Mouse (Mus musculus) embryonic facial prominence, embryonic 13.5 days (tissue): ENCODE measurements around the gene Tspan1. TPM values are rescaled to one million over a fixed set of nuclear protein-coding genes. Genes with fewer than 3 reads are reported as not detected.

ENCODE experiments used
- ATAC-seq: fragments of 200-750 bp; cut with Nextera tagmentation; 2 replicates; pipeline ENCODE4 v1.8.0; 2017; ENCODE audit warnings: low read depth; ENCODE audit not compliant: insufficient number of reproducible peaks, insufficient read depth, low FRiP score, low TSS enrichment
- H3K27ac ChIP-seq: fragments of 300-500 bp; sonication (generic); 2 replicates; pipeline ENCODE4 v1.5.1; 2015; ENCODE audit warnings: moderate library complexity, mild to moderate bottlenecking, inconsistent platforms
- H3K27me3 ChIP-seq: fragments of 300-500 bp; sonication (generic); 2 replicates; pipeline ENCODE4 v1.6.1; 2015; ENCODE audit warnings: mild to moderate bottlenecking, inconsistent platforms
- H3K36me3 ChIP-seq: fragments of 300-500 bp; sonication (generic); 2 replicates; pipeline ENCODE4 v1.6.1; 2015; ENCODE audit warnings: mild to moderate bottlenecking, inconsistent platforms
- H3K4me1 ChIP-seq: fragments of 300-500 bp; sonication (generic); 2 replicates; pipeline ENCODE4 v1.6.1; 2015; ENCODE audit warnings: inconsistent platforms
- H3K4me2 ChIP-seq: fragments of 300-500 bp; sonication (generic); 2 replicates; pipeline ENCODE4 v1.6.1; 2015; ENCODE audit warnings: moderate library complexity, mild to moderate bottlenecking, inconsistent platforms
- H3K4me3 ChIP-seq: fragments of 300-500 bp; sonication (generic); 2 replicates; pipeline ENCODE4 v1.5.1; 2015; ENCODE audit warnings: mild to moderate bottlenecking, inconsistent platforms
- H3K9ac ChIP-seq: fragments of 300-500 bp; sonication (generic); 2 replicates; pipeline ENCODE4 v1.6.1; 2015; ENCODE audit warnings: mild to moderate bottlenecking, inconsistent platforms
- H3K9me3 ChIP-seq: fragments of 300-500 bp; sonication (generic); 2 replicates; pipeline ENCODE4 v1.6.1; 2016; ENCODE audit warnings: inconsistent platforms
- WGBS: fragments of 180-500 bp; shearing (Covaris S2); methylation state at CpG from one replicate; pipeline ENCODE4 v1.1.7; 2015; ENCODE audit warnings: mixed read lengths; 5-methylcytosine and 5-hydroxymethylcytosine counted together
- polyA plus RNA-seq: library from polyadenylated mRNA; unstranded; fragments of >200 nt; fragmentation: Nextera tagmentation; extraction: Ambion mirVana; gene quantifications from 2 replicates; pipeline ENCODE4 v1.2.1, GENCODE M21; 2015

The Tspan1 gene
- polyA plus RNA-seq, 1 experiment from 2014 or later, result 1.0 TPM

DNA sequence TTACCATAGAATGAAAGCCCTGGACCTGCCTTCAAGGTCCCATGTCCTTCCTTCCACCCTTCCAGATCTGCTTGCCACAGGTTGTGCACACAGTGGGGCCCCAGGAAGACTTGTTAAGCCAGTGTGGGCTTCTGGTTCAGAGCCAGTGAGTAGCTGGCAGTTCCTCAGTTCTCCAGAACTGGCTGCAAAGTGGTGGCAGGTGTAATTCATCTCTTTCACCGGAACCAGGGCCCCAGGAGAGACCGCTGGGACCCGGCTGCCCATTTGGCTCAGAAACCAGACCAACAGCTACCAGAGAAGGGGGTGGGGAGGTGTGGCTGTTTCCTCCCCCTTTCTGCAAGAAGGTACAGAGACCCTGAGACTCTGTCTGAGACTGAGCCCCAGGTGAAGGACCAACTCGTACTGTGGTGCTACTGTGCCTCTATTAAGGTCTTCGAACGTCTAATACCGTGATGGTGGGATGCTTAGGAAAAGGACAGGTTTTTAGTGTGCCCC lies 24.0 kb downstream of the Tspan1 start:
- Histone ChIP-seq H3K4me2 (peak overlapping the region; percentile 91), H3K4me1 (peaks cover 14% of the 10 kb centered on the region), H3K27ac (no peak overlapping the region), H3K27me3 (peaks cover 6% of the 10 kb centered on the region; the same call in 1 of the 2 replicates), H3K4me3 (peak overlapping the region; percentile 71), H3K9me3 (no peaks in the 10 kb centered on the region), H3K9ac (peak overlapping the region; percentile 83), H3K36me3 (no peaks in the 10 kb centered on the region)
- WGBS, result 7% methylated on average over 7 of the region's 7 CpGs
- ATAC-seq, result no peak

DNA sequence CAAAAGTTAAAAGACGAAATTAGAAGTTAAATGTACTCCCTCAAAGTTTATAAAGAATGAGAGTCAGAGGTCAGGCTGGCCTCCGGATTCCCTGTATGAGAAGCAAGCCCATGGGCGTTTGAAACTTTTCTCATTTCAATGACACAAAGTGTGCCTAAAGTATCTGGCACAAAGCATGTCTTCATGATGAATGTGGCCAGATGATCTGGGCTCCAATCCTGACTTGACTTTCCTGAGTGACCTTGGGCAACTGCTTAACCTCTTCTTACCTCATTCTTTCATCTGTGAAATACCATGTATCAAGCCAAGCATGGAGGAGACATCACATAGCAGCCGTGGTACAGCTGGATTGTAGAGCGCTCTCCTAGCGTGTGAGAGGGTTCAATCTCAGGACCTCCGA lies 25.1 kb downstream of the Tspan1 start:
- H3K36me3 ChIP-seq, result 0 out of 2 replicates have a peak, but pooled peaks cover 2% of the 10 kb centered on the region
- H3K4me3 ChIP-seq, result no peak overlapping the region
- no peak overlapping the region for H3K27ac ChIP-seq
- H3K9me3 ChIP-seq, result no peaks in the 10 kb centered on the region
- H3K27me3 ChIP-seq, result peaks cover 6% of the 10 kb centered on the region; the same call in 1 of the 2 replicates
- WGBS, result 81% methylated on average over 7 of the region's 7 CpGs
- no peak for ATAC-seq
- H3K4me1 ChIP-seq, result peaks cover 14% of the 10 kb centered on the region
- H3K9ac ChIP-seq, result no peak overlapping the region
- no peak overlapping the region for H3K4me2 ChIP-seq

DNA sequence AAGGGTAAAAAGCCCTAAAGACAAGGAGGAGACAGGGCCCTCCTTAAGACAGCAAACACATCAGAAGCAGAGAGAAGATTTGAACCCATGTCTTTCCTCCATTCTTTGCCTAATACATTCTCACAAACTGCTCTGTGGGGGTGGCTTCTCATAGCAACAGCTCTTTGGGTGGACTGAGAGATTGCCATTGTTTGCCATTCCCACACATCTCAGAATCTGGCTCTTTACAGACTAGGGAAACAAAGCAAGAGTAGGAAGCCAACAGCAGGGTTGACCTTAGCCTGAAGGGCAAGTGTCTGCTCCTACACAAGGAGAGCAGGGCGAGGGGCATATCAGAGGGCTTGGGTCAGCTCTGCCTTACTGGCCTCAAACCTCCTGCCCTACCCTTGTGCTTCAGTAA lies 25.7 kb downstream of the Tspan1 start:
- Histone ChIP-seq H3K27me3 (peaks cover 6% of the 10 kb centered on the region; the same call in 1 of the 2 replicates), H3K9me3 (no peaks in the 10 kb centered on the region), H3K27ac (no peak overlapping the region)

DNA sequence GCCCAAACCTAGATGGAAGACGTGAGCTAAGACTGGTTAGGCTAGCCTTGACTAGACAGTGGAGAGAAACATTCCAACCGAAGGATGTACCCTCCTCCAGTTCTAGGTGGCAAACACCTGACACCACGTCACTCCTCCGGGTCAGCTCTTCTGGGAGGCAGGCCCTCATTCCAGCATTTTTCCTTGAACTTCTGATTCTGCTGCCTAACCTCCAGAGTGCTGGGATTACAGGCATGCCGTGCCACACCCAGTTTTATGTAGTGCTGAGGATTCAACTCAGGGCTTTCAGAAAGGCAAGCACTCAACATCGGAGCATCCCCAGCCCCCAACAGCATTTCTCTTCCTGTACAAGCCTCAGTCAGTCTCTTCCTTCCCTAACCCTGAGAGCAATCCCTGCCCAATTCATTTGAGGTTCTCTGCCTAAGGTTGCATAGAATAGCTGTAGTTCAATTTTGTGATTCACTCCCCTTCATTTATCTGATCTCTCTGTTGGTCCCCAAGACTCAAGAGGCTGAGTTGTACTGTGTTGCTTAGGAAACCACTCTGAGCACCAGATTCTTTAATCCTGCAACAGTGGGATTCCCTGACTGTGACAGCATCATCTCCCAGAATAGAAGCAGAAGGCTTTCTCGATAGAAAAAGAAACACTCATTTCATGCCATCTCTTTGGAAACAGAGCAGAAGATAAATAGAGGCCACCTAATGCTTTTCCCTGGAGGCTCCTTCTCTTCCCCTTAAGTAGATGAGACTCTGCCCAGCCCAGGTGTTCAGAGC lies 26.4 kb downstream of the Tspan1 start:
- Histone ChIP-seq H3K27ac (no peak overlapping the region), H3K4me3 (no peak overlapping the region), H3K27me3 (peaks cover 6% of the 10 kb centered on the region; the same call in 1 of the 2 replicates), H3K9me3 (no peaks in the 10 kb centered on the region), H3K4me2 (no peak overlapping the region), H3K4me1 (peaks cover 14% of the 10 kb centered on the region), H3K36me3 (0 out of 2 replicates have a peak, but pooled peaks cover 8% of the 10 kb centered on the region), H3K9ac (no peak overlapping the region; the same call in 1 of the 2 replicates)
- WGBS, result 78% methylated on average over 7 of the region's 7 CpGs
- ATAC-seq, result no peak

More for the DNA sequence above, 25.7 kb downstream of the Tspan1 start:
- H3K9ac ChIP-seq, result no peak overlapping the region; the same call in 1 of the 2 replicates
- 0 out of 2 replicates have a peak, but pooled peaks cover 5% of the 10 kb centered on the region for H3K36me3 ChIP-seq
- H3K4me3 ChIP-seq, result no peak overlapping the region
- ATAC-seq, result no peak
- H3K4me2 ChIP-seq, result no peak overlapping the region
- 80% methylated on average over 1 of the region's 1 CpGs for WGBS
- H3K4me1 ChIP-seq, result peaks cover 14% of the 10 kb centered on the region

DNA sequence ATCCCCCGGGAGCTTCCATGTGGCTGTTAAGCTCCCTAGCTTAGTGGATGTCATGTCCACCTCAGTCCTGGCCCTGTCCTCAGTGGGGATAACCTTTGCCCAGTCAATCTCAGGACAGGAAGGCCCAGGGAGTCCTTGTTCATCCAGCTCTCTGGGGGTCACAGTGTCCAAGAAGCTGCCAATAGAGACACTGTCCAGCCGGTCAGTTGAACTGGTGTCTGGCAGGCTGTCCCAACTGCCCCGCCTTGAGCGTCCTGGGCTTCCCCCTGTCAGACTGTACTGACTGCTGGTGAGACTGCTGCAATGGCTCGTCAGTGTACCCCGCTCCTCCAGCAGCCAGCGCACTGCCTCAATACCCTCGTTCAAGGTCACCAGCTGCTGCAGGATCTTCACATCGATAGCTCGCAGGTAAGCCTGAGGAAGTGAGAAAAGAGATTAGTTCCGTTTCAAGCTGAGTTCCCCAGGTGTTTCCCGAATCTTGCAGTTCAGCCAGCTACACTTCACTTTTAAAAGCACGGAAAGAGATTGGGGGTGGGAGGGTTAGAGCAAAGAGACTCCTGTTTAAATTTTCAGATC lies 29.9 kb downstream of the Tspan1 start:
- H3K4me1 ChIP-seq, result peaks cover 3% of the 10 kb centered on the region; the same call in 1 of the 2 replicates
- no peak overlapping the region for H3K9ac ChIP-seq
- ATAC-seq, result peak; percentile 43; the same call in 1 of the 2 replicates
- 56% methylated on average over 13 of the region's 13 CpGs for WGBS
- no peaks in the 10 kb centered on the region for H3K27me3 ChIP-seq
- H3K9me3 ChIP-seq, result no peaks in the 10 kb centered on the region
- no peak overlapping the region for H3K4me2 ChIP-seq
- H3K4me3 ChIP-seq, result no peak overlapping the region
- H3K27ac ChIP-seq, result no peak overlapping the region
- 0 out of 2 replicates have a peak, but pooled peaks cover 8% of the 10 kb centered on the region for H3K36me3 ChIP-seq

DNA sequence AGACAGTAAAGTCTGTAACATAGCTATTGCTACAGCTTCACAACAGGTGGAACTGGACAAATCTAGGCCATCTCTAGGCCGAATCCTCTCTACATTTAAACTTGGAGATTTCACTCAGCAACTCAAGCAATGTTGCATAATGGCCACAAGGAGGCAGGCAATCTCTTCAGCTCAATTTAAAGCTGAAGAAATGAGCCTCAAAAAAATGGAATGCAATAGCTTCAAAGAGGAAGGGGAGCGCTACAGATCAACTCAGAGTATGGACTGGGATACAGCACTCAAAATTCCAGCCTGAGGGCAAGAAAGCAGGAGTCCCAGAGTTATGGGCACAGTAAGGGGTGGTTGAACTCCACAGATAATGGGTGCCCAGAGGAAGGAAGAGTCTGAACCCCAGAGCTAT lies 32.4 kb downstream of the Tspan1 start:
- Histone ChIP-seq H3K9me3 (no peaks in the 10 kb centered on the region), H3K27me3 (no peaks in the 10 kb centered on the region), H3K36me3 (0 out of 2 replicates have a peak, but pooled peaks cover 8% of the 10 kb centered on the region), H3K4me1 (peaks cover 3% of the 10 kb centered on the region; the same call in 1 of the 2 replicates), H3K4me3 (no peak overlapping the region), H3K9ac (no peak overlapping the region), H3K4me2 (no peak overlapping the region), H3K27ac (no peak overlapping the region)
- 35% methylated on average over 2 of the region's 2 CpGs for WGBS
- ATAC-seq, result no peak

DNA sequence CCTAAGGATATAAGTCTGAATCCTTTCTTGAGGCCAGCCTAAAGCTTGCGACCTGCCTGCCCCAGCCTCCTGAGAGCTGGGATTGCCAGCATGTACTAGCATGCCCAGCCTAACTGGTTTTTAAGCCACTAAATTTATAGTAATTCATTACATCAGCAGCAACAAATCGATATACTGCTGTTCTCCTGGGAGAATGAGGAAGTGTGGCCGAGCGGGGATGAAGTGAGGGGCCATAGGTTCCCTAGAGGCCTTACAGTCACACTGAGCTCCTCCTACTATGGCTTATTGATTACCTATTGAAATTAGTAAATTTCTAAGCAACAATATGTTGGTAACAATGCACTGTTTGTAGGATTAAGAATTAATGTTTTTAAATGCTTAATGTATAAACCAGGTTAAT lies 34.3 kb downstream of the Tspan1 start:
- Histone ChIP-seq H3K4me3 (no peak overlapping the region), H3K27ac (no peak overlapping the region), H3K9me3 (no peaks in the 10 kb centered on the region), H3K4me2 (no peak overlapping the region), H3K9ac (no peak overlapping the region; the same call in 1 of the 2 replicates), H3K36me3 (0 out of 2 replicates have a peak, but pooled peaks cover 8% of the 10 kb centered on the region), H3K27me3 (no peaks in the 10 kb centered on the region), H3K4me1 (peaks cover 3% of the 10 kb centered on the region; the same call in 1 of the 2 replicates)
- ATAC-seq, result no peak
- WGBS, result 75% methylated on average over 4 of the region's 4 CpGs

DNA sequence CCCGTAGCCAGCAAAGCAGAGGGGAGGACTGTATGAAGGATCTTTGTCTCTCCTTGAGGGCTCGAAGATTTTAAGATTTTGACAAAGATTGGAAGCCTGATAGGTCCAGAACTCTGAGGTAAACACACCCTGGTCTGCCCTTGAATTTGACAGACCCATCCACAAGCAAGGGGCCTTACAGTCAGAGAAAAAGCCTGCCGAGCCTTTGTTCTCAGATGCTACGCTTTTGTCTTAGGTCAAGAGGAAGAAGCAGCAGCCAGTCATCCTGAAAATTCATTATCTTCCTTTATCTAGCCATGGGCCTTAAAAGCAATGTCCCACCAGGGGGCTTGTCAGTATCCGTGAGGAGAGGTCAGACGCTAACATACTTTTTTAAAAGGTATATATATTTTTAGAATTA lies 39.4 kb downstream of the Tspan1 start:
- no peak for ATAC-seq
- no peak overlapping the region for H3K9ac ChIP-seq
- no peaks in the 10 kb centered on the region for H3K36me3 ChIP-seq
- no peak overlapping the region for H3K4me2 ChIP-seq
- H3K9me3 ChIP-seq, result no peaks in the 10 kb centered on the region
- H3K27me3 ChIP-seq, result no peaks in the 10 kb centered on the region
- no peak overlapping the region for H3K4me3 ChIP-seq
- peaks cover 13% of the 10 kb centered on the region; the same call in 1 of the 2 replicates for H3K4me1 ChIP-seq
- 76% methylated on average over 6 of the region's 6 CpGs for WGBS
- H3K27ac ChIP-seq, result no peak overlapping the region

DNA sequence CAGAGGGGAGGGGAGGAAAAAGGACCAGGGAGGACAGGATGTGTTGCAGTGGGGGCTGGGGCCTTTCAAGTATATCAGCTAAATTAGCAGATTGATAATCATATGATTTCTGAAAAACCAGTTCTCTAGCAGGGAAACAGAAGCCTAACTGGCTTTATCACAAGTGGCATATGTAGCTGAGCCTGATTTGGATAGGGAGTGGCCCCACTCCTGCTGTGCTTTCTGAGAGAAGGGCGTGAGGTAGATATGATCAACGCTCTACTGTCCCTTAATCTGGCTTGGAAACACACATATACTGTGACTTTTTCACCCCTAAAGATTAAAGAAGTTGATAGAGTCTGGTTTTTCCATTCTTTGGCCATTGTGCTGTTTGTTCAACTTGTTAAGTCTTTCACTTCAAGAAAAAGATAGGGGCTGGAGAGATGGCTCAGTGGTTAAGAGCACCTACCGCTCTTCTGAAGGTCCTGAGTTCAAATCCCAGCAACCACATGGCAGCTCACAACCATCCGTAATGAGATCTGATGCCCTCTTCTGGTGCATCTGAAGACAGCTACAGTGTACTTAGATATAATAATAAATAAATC lies 41.5 kb downstream of the Tspan1 start:
- Histone ChIP-seq H3K36me3 (no peaks in the 10 kb centered on the region), H3K9me3 (no peaks in the 10 kb centered on the region), H3K27ac (no peak overlapping the region), H3K4me2 (no peak overlapping the region), H3K4me3 (no peak overlapping the region), H3K4me1 (peaks cover 18% of the 10 kb centered on the region; the same call in 1 of the 2 replicates), H3K9ac (no peak overlapping the region), H3K27me3 (no peaks in the 10 kb centered on the region)
- no peak for ATAC-seq
- 93% methylated on average over 4 of the region's 4 CpGs for WGBS

DNA sequence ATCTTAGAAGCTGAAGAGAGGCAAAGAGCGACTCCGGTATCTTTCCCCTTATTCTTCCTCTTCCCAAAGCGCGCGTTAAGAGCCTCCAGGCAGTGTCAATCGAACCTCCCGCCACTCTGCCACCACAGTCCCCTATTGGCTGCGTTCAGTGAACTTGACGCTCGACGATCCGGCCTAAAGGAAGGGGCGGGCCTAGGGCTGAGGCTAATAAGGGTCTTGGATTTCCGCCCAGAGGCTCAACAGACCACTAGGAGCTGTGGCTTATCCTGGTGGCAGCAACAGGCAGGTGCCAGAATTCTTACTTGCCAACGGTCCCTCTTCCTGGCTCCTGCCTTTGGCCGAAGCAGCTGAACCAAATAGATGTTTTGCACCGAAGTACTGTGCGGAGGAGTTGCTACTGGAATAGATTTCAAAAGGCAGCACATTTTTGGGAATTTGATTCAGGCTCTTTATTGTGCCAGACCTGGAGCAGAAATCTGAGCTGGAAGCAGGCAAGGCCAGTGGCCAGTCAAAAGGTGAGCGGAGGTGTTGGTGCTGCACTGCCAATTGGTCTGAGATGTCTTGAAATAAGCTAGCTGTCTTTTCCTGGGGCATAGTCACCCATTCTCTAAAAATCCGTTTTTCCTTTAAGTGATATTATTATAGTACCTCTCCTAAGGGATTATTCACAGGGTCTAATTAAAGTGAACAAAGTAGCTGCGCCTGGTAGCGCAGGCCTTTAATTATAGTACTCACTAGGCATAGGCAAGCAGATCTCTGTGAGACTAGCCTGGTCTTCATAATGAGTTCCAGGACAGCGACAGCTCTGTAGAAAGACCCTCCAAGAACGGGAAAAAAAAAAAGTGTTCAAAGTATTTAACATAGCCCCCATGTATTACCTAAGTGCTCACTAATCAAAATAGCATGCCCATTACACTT lies 43.5 kb downstream of the Tspan1 start, which contains the start of the genes Rad54l and Pomgnt1:
TSS of gene Rad54l (minus strand) at position 89 of the 918 bp plus-strand sequence.
TSS of gene Pomgnt1 (plus strand) at position 239 of the 918 bp plus-strand sequence.
- H3K27me3 ChIP-seq, result no peaks in the 10 kb centered on the region
- peak within 1 kb of the TSS; percentile 62 for H3K4me3 ChIP-seq
- peaks cover 7% of the 10 kb centered on the region; the same call in 1 of the 2 replicates for H3K36me3 ChIP-seq
- peaks cover 18% of the 10 kb centered on the region; the same call in 1 of the 2 replicates for H3K4me1 ChIP-seq
- H3K27ac ChIP-seq, result peak within 1 kb of the TSS; percentile 49
- H3K4me2 ChIP-seq, result peak within 1 kb of the TSS; percentile 75
- H3K9me3 ChIP-seq, result no peaks in the 10 kb centered on the region
- peak; percentile 93 for ATAC-seq
- peak within 1 kb of the TSS; percentile 76 for H3K9ac ChIP-seq
- WGBS, result 4% methylated on average over 24 of the region's 24 CpGs
